Mouse (Mus musculus): ENCODE results near the gene Rmnd5a. TPM values are rescaled to one million over a fixed set of nuclear protein-coding genes. Genes with fewer than 3 reads are reported as not detected.

Gene Rmnd5a
- total RNA-seq, 1 experiment from 2014 or later, result 99.4 TPM

- no peak for ATAC-seq (replicated peaks; ENCODE audit: low read depth, poor library complexity, severe bottlenecking)
Measured at GRCm38 (mm10) chr6:71374311-71374829, 66.1 kb downstream of the Rmnd5a start.

- ATAC-seq (replicated peaks; ENCODE audit: low read depth, poor library complexity, severe bottlenecking), result no peak
Measured at GRCm38 (mm10) chr6:71373249-71373775, 67.1 kb downstream of the Rmnd5a start, which contains the start of gene Cd8a. Gene Cd8a (plus strand): TSS chr6:71373427.

GRCm38 (mm10) chr6:71372041-71372720 is 68.3 kb downstream of the Rmnd5a start:
- no peak for ATAC-seq (replicated peaks; ENCODE audit: low read depth, poor library complexity, severe bottlenecking)

GRCm38 (mm10) chr6:71371085-71371605 is 69.3 kb downstream of the Rmnd5a start:
- no peak for ATAC-seq (replicated peaks; ENCODE audit: low read depth, poor library complexity, severe bottlenecking)

- no peak for ATAC-seq (replicated peaks; ENCODE audit: low read depth, poor library complexity, severe bottlenecking)
Measured at GRCm38 (mm10) chr6:71369416-71369815, 71.0 kb downstream of the Rmnd5a start.

- ATAC-seq (replicated peaks; ENCODE audit: low read depth, poor library complexity, severe bottlenecking), result no peak
Measured at GRCm38 (mm10) chr6:71363995-71364394, 76.4 kb downstream of the Rmnd5a start.

- ATAC-seq (replicated peaks; ENCODE audit: low read depth, poor library complexity, severe bottlenecking), result no peak
Measured at GRCm38 (mm10) chr6:71361156-71361670, 79.2 kb downstream of the Rmnd5a start.

- ATAC-seq (replicated peaks; ENCODE audit: low read depth, poor library complexity, severe bottlenecking), result no peak
Measured at GRCm38 (mm10) chr6:71360751-71361150, 79.7 kb downstream of the Rmnd5a start.

- ATAC-seq (replicated peaks; ENCODE audit: low read depth, poor library complexity, severe bottlenecking), result no peak
Measured at GRCm38 (mm10) chr6:71360221-71360620, 80.2 kb downstream of the Rmnd5a start.

GRCm38 (mm10) chr6:71357493-71357892 is 82.9 kb downstream of the Rmnd5a start:
- ATAC-seq (replicated peaks; ENCODE audit: low read depth, poor library complexity, severe bottlenecking), result no peak

- ATAC-seq (replicated peaks; ENCODE audit: low read depth, poor library complexity, severe bottlenecking), result no peak
Measured at GRCm38 (mm10) chr6:71353722-71354121, 86.7 kb downstream of the Rmnd5a start.

- ATAC-seq (replicated peaks; ENCODE audit: low read depth, poor library complexity, severe bottlenecking), result no peak
Measured at GRCm38 (mm10) chr6:71352866-71353427, 87.5 kb downstream of the Rmnd5a start.

- no peak for ATAC-seq (replicated peaks; ENCODE audit: low read depth, poor library complexity, severe bottlenecking)
Measured at GRCm38 (mm10) chr6:71352201-71352600, 88.2 kb downstream of the Rmnd5a start.

- 0 out of 2 replicates have a peak, but pooled peaks have one; percentile 22 for ATAC-seq (replicated peaks; ENCODE audit: low read depth, poor library complexity, severe bottlenecking)
Measured at GRCm38 (mm10) chr6:71351201-71351600, 89.2 kb downstream of the Rmnd5a start.

- ATAC-seq (replicated peaks; ENCODE audit: low read depth, poor library complexity, severe bottlenecking), result no peak
Measured at GRCm38 (mm10) chr6:71348006-71348405, 92.4 kb downstream of the Rmnd5a start.

- ATAC-seq (replicated peaks; ENCODE audit: low read depth, poor library complexity, severe bottlenecking), result no peak
Measured at GRCm38 (mm10) chr6:71341179-71341578, 99.3 kb downstream of the Rmnd5a start.

- ATAC-seq (replicated peaks; ENCODE audit: low read depth, poor library complexity, severe bottlenecking), result no peak
Measured at GRCm38 (mm10) chr6:71339351-71339750, 101.1 kb downstream of the Rmnd5a start.

GRCm38 (mm10) chr6:71338941-71339340 is 101.5 kb downstream of the Rmnd5a start:
- no peak for ATAC-seq (replicated peaks; ENCODE audit: low read depth, poor library complexity, severe bottlenecking)
